Mouse (Mus musculus): ENCODE measurements around the gene Sh2d1b1. TPM values are rescaled to one million over a fixed set of nuclear protein-coding genes. Genes with fewer than 3 reads are reported as not detected.

Sh2d1b1 gene
- polyA plus RNA-seq (2012; fragmentation: generic; extraction: Trizol), result under 1 TPM; 0.01 to 0.20 TPM

GRCm38 (mm10) chr1:170277016-170277415 lies at the start of gene Sh2d1b1:
Gene Sh2d1b1 (plus strand): TSS chr1:170277320.

GRCm38 (mm10) chr1:170232688-170233087 lies 44.4 kb upstream of the Sh2d1b1 start, which contains the start of gene Sh2d1b2:
Gene Sh2d1b2 (plus strand): TSS chr1:170232749.

DNA sequence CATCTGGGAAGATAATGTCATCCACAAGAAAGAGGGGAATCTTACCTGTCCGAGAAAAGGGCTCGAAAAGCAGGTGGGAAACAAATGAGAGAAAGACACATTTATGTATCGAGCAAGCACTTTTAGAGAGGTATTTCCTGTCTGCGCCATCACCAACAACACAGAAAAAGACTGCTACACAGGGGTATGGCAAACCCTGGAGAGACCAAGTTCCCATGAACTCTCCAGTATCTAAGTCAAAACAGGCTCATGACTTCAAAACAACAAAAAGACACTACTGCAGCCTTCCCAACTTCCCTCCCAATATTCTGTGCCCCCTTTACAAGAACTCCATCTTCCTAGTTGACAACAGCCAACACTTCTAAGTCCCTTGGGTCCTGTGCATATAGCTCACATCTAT lies 29.1 kb downstream of the Sh2d1b1 start, which contains the start of gene Gm7694:
TSS of gene Gm7694 (minus strand) at position 101 of the 400 bp plus-strand sequence.

DNA sequence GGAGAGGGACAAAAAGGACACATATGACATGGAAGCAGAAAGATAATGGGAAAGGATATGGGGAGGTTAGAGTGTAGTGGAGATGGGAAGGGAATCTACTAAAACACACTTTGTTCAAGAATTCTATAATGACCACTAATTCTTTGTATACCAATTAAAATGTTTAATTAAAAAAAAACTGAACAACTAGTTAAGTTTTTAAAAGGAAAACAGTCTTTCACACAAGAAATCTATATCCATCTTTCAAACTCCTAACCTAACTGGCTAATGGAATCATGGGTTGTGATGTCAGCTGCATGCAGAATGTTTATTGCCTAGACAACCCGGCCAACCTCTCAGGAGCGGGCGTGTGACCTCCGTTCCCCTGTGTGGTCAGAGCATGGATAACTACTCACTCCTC lies 31.4 kb downstream of the Sh2d1b1 start, which contains the start of gene Spata46:
TSS of gene Spata46 (plus strand) at position 301 of the 400 bp plus-strand sequence.

Other genes starting within 250 kb of the Sh2d1b1 start
- gene Ddr2, start 166.6 kb upstream of the Sh2d1b1 start, polyA plus RNA-seq (2012; fragmentation: generic; extraction: Trizol), result 10 to 100 TPM in 1 of 2 experiments, 1 to 10 TPM in 1; 2.1 to 30.3 TPM
- 10 to 100 TPM in 1 of 2 experiments, 1 to 10 TPM in 1; 5.9 to 13.4 TPM for gene Uap1, start 102.4 kb upstream of the Sh2d1b1 start, polyA plus RNA-seq (2012; fragmentation: generic; extraction: Trizol)
- gene Uhmk1, start 61.9 kb upstream of the Sh2d1b1 start, polyA plus RNA-seq (2012; fragmentation: generic; extraction: Trizol), result 1 to 10 TPM in 1 of 2 experiments, under 1 TPM in 1; 0.48 to 3.3 TPM
- gene Sh2d1b2, start 44.6 kb upstream of the Sh2d1b1 start, polyA plus RNA-seq (2012; fragmentation: generic; extraction: Trizol), result under 1 TPM; 0.01 TPM
- gene Gm7694, start 29.0 kb downstream of the Sh2d1b1 start, polyA plus RNA-seq (2012; fragmentation: generic; extraction: Trizol), result under 1 TPM; 0.01 to 0.05 TPM
- not detected for gene Spata46, start 31.5 kb downstream of the Sh2d1b1 start, polyA plus RNA-seq (2012; fragmentation: generic; extraction: Trizol)

All from C3H10T1/2 (cell line).